Mouse (Mus musculus): ENCODE data around the gene Adamtsl4. TPM values are rescaled to one million over a fixed set of nuclear protein-coding genes. Genes with fewer than 3 reads are reported as not detected.

The Adamtsl4 gene
- polyA plus RNA-seq, 1 experiment from 2014 or later: 5.4 TPM

DNA sequence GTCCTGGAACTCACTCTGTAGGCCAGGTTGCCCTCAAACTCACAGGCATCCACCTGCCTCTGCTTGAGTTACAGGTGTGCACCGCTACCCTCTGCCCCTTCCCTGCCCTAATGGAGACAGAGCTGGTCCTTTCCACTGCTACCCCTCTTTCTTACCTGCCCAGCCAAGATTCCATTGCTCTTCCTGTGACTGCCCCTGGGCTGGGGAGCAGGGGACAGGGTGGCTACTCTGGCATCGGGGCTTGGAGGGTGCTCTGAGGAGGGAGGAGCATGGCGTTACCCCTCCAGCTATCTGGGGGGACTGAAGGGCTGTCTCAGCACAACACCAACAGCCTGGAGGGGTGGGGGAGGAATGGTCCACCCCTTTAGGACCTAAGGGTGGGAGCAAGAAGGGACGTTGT, 2.4 kb downstream of the Adamtsl4 start:
- Histone ChIP-seq H3K9me3 (no peaks in the 10 kb centered on the region), H3K4me2 (no peak overlapping the region), H3K9ac (no peak overlapping the region), H3K36me3 (no peaks in the 10 kb centered on the region; the same call in 1 of the 2 replicates), H3K27ac (0 out of 2 replicates have a peak overlapping the region, but pooled peaks have one; percentile 91), H3K4me3 (no peak overlapping the region), H3K4me1 (peaks cover 74% of the 10 kb centered on the region), H3K27me3 (no peaks in the 10 kb centered on the region)
- no peak for ATAC-seq (ENCODE audit: insufficient number of reproducible peaks, low FRiP score, low TSS enrichment, low read depth)
- WGBS: 79% methylated on average over 4 of the region's 4 CpGs

DNA sequence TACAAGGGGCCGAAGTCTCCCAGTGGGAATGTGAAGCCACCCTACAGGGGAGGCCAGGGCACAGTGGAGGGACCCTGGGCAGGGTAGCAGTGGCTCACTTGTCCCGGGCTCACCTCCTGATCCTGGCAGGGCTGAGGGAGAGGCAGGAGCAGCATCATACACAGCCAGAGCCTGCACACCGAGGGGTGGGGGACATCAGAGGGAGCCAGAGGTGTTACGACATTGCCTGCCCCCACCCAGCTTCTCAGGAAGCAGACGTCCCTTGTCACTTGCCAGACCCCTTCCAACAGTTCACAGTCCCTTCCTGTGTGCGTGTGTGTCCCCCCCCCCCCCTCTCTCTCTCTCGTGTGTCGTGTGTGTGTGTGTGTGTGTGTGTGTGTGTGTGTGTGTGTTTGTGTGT, 2.9 kb downstream of the Adamtsl4 start:
- Histone ChIP-seq H3K27me3 (no peaks in the 10 kb centered on the region), H3K9me3 (no peaks in the 10 kb centered on the region), H3K9ac (no peak overlapping the region), H3K27ac (no peak overlapping the region), H3K4me3 (no peak overlapping the region), H3K4me1 (peaks cover 78% of the 10 kb centered on the region), H3K4me2 (no peak overlapping the region), H3K36me3 (peaks cover under 1% of the 10 kb centered on the region; the same call in 1 of the 2 replicates)
- 41% methylated on average over 6 of the region's 8 CpGs for WGBS
- ATAC-seq (ENCODE audit: insufficient number of reproducible peaks, low FRiP score, low TSS enrichment, low read depth): no peak

- Histone ChIP-seq H3K27me3 (no peaks in the 10 kb centered on the region), H3K36me3 (peaks cover 10% of the 10 kb centered on the region; the same call in 1 of the 2 replicates), H3K4me3 (no peak overlapping the region), H3K9me3 (no peaks in the 10 kb centered on the region), H3K27ac (no peak overlapping the region), H3K9ac (no peak overlapping the region), H3K4me2 (no peak overlapping the region), H3K4me1 (peaks cover 60% of the 10 kb centered on the region)
- 57% methylated on average over 5 of the region's 5 CpGs for WGBS
- ATAC-seq (ENCODE audit: insufficient number of reproducible peaks, low FRiP score, low TSS enrichment, low read depth): no peak
These were observed 4.8 kb downstream of the Adamtsl4 start for GRCm38 (mm10) chr3:95682878-95683277.

GRCm38 (mm10) chr3:95681365-95681764, 6.4 kb downstream of the Adamtsl4 start:
- peaks cover 53% of the 10 kb centered on the region for H3K4me1 ChIP-seq
- H3K27me3 ChIP-seq: no peaks in the 10 kb centered on the region
- no peaks in the 10 kb centered on the region for H3K9me3 ChIP-seq
- no peak overlapping the region for H3K4me3 ChIP-seq
- no peak overlapping the region for H3K4me2 ChIP-seq
- 33% methylated on average over 11 of the region's 11 CpGs for WGBS
- H3K36me3 ChIP-seq: peaks cover 16% of the 10 kb centered on the region; the same call in 1 of the 2 replicates
- no peak overlapping the region for H3K27ac ChIP-seq
- ATAC-seq (ENCODE audit: insufficient number of reproducible peaks, low FRiP score, low TSS enrichment, low read depth): no peak
- H3K9ac ChIP-seq: no peak overlapping the region

GRCm38 (mm10) chr3:95680673-95681072, 7.0 kb downstream of the Adamtsl4 start:
- Histone ChIP-seq H3K9me3 (no peaks in the 10 kb centered on the region), H3K4me1 (peaks cover 53% of the 10 kb centered on the region), H3K36me3 (peaks cover 16% of the 10 kb centered on the region; the same call in 1 of the 2 replicates), H3K9ac (no peak overlapping the region), H3K27me3 (no peaks in the 10 kb centered on the region), H3K4me3 (no peak overlapping the region), H3K4me2 (no peak overlapping the region), H3K27ac (no peak overlapping the region)
- ATAC-seq (ENCODE audit: insufficient number of reproducible peaks, low FRiP score, low TSS enrichment, low read depth): no peak
- 86% methylated on average over 6 of the region's 6 CpGs for WGBS

GRCm38 (mm10) chr3:95679551-95679950, 8.2 kb downstream of the Adamtsl4 start:
- H3K27ac ChIP-seq: no peak overlapping the region
- WGBS: 94% methylated on average over 8 of the region's 8 CpGs
- no peak overlapping the region for H3K4me2 ChIP-seq
- H3K9ac ChIP-seq: no peak overlapping the region
- H3K4me1 ChIP-seq: peaks cover 57% of the 10 kb centered on the region
- no peak overlapping the region for H3K4me3 ChIP-seq
- H3K36me3 ChIP-seq: peaks cover 16% of the 10 kb centered on the region; the same call in 1 of the 2 replicates
- no peaks in the 10 kb centered on the region for H3K9me3 ChIP-seq
- no peaks in the 10 kb centered on the region for H3K27me3 ChIP-seq
- ATAC-seq (ENCODE audit: insufficient number of reproducible peaks, low FRiP score, low TSS enrichment, low read depth): no peak

GRCm38 (mm10) chr3:95677420-95678090, 10.2 kb downstream of the Adamtsl4 start:
- 79% methylated on average over 19 of the region's 19 CpGs for WGBS
- Histone ChIP-seq H3K9ac (no peak overlapping the region), H3K9me3 (no peaks in the 10 kb centered on the region), H3K27me3 (no peaks in the 10 kb centered on the region), H3K36me3 (peaks cover 16% of the 10 kb centered on the region; the same call in 1 of the 2 replicates), H3K4me3 (no peak overlapping the region), H3K27ac (no peak overlapping the region), H3K4me1 (peaks cover 71% of the 10 kb centered on the region), H3K4me2 (no peak overlapping the region)
- no peak for ATAC-seq (ENCODE audit: insufficient number of reproducible peaks, low FRiP score, low TSS enrichment, low read depth)

- H3K27ac ChIP-seq: peak overlapping the region; percentile 95; the same call in 1 of the 2 replicates
- no peak overlapping the region for H3K4me3 ChIP-seq
- no peaks in the 10 kb centered on the region for H3K27me3 ChIP-seq
- no peak for ATAC-seq (ENCODE audit: insufficient number of reproducible peaks, low FRiP score, low TSS enrichment, low read depth)
- no peaks in the 10 kb centered on the region for H3K9me3 ChIP-seq
- 63% methylated on average over 15 of the region's 15 CpGs for WGBS
- no peak overlapping the region for H3K4me2 ChIP-seq
- H3K9ac ChIP-seq: no peak overlapping the region
- peaks cover 16% of the 10 kb centered on the region; the same call in 1 of the 2 replicates for H3K36me3 ChIP-seq
- H3K4me1 ChIP-seq: peaks cover 73% of the 10 kb centered on the region
These were observed 10.8 kb downstream of the Adamtsl4 start for GRCm38 (mm10) chr3:95676745-95677419.

GRCm38 (mm10) chr3:95675301-95676092, 12.2 kb downstream of the Adamtsl4 start:
- ATAC-seq (ENCODE audit: insufficient number of reproducible peaks, low FRiP score, low TSS enrichment, low read depth): peak; percentile 40
- H3K9ac ChIP-seq: 0 out of 2 replicates have a peak overlapping the region, but pooled peaks have one; percentile 2
- no peaks in the 10 kb centered on the region for H3K9me3 ChIP-seq
- peak overlapping the region; percentile 95 for H3K27ac ChIP-seq
- WGBS: 14% methylated on average over 8 of the region's 8 CpGs
- H3K27me3 ChIP-seq: no peaks in the 10 kb centered on the region
- H3K36me3 ChIP-seq: peaks cover 21% of the 10 kb centered on the region
- H3K4me3 ChIP-seq: no peak overlapping the region
- peak overlapping the region; percentile 13; the same call in 1 of the 2 replicates for H3K4me2 ChIP-seq
- H3K4me1 ChIP-seq: peaks cover 60% of the 10 kb centered on the region

- H3K4me3 ChIP-seq: no peak overlapping the region
- WGBS: 9% methylated on average over 6 of the region's 6 CpGs
- H3K4me2 ChIP-seq: peak overlapping the region; percentile 13; the same call in 1 of the 2 replicates
- H3K9ac ChIP-seq: 0 out of 2 replicates have a peak overlapping the region, but pooled peaks have one; percentile 2
- no peaks in the 10 kb centered on the region for H3K9me3 ChIP-seq
- H3K27ac ChIP-seq: peak overlapping the region; percentile 95
- H3K36me3 ChIP-seq: peaks cover 19% of the 10 kb centered on the region
- H3K4me1 ChIP-seq: peaks cover 53% of the 10 kb centered on the region
- no peak for ATAC-seq (ENCODE audit: insufficient number of reproducible peaks, low FRiP score, low TSS enrichment, low read depth)
- H3K27me3 ChIP-seq: no peaks in the 10 kb centered on the region
These were observed 12.9 kb downstream of the Adamtsl4 start for GRCm38 (mm10) chr3:95674812-95675211.

GRCm38 (mm10) chr3:95674236-95674635, 13.5 kb downstream of the Adamtsl4 start:
- peak; percentile 66 for ATAC-seq (ENCODE audit: insufficient number of reproducible peaks, low FRiP score, low TSS enrichment, low read depth)
- H3K4me1 ChIP-seq: peaks cover 53% of the 10 kb centered on the region
- H3K4me3 ChIP-seq: no peak overlapping the region
- H3K27ac ChIP-seq: peak overlapping the region; percentile 95
- 6% methylated on average over 2 of the region's 2 CpGs for WGBS
- no peak overlapping the region for H3K9ac ChIP-seq
- peaks cover 19% of the 10 kb centered on the region for H3K36me3 ChIP-seq
- H3K4me2 ChIP-seq: peak overlapping the region; percentile 42
- H3K27me3 ChIP-seq: no peaks in the 10 kb centered on the region
- H3K9me3 ChIP-seq: no peaks in the 10 kb centered on the region

Data from limb, embryonic 15.5 days (tissue).